Mouse (Mus musculus) liver, embryonic 15.5 days (tissue): ENCODE data around the gene Runx3. TPM values are rescaled to one million over a fixed set of nuclear protein-coding genes. Genes with fewer than 3 reads are reported as not detected.
A peak's percentile ranks its signal among the peaks of the same experiment; 100 is the strongest.

ENCODE experiments used
- ATAC-seq: fragments of 200-750 bp; cut with Nextera tagmentation; 2 replicates; pipeline ENCODE4 v1.8.0; 2017; ENCODE audit warnings: moderate number of reproducible peaks, mild to moderate bottlenecking, moderate library complexity; ENCODE audit not compliant: insufficient read depth
- H3K27ac ChIP-seq: fragments of 300-500 bp; sonication (generic); replicated peaks from 2 replicates; pipeline ENCODE4 v1.5.1; 2015; ENCODE audit warnings: mild to moderate bottlenecking, inconsistent platforms
- H3K27me3 ChIP-seq: fragments of 300-500 bp; sonication (generic); 2 replicates; pipeline ENCODE4 v1.6.1; 2015; ENCODE audit warnings: mild to moderate bottlenecking, inconsistent platforms
- H3K36me3 ChIP-seq: fragments of 300-500 bp; sonication (generic); replicated peaks from 2 replicates; pipeline ENCODE4 v1.6.1; 2015; ENCODE audit warnings: moderate library complexity, mild to moderate bottlenecking, inconsistent platforms
- H3K4me1 ChIP-seq: fragments of 300-500 bp; sonication (generic); replicated peaks from 2 replicates; pipeline ENCODE4 v1.6.1; 2015; ENCODE audit warnings: inconsistent platforms
- H3K4me2 ChIP-seq: fragments of 300-500 bp; sonication (generic); 2 replicates; pipeline ENCODE4 v1.6.1; 2015; ENCODE audit warnings: moderate library complexity, mild to moderate bottlenecking, inconsistent platforms
- H3K4me3 ChIP-seq: fragments of 300-500 bp; sonication (generic); replicated peaks from 2 replicates; pipeline ENCODE4 v1.5.1; 2015; ENCODE audit warnings: mild to moderate bottlenecking, inconsistent platforms
- H3K9ac ChIP-seq: fragments of 300-500 bp; sonication (generic); 2 replicates; pipeline ENCODE4 v1.6.1; 2015; ENCODE audit warnings: moderate library complexity, mild to moderate bottlenecking, inconsistent platforms
- H3K9me3 ChIP-seq: fragments of 300-500 bp; sonication (generic); replicated peaks from 2 replicates; pipeline ENCODE4 v1.6.1; 2016; ENCODE audit warnings: inconsistent platforms
- WGBS: fragments of 180-500 bp; shearing (Covaris S2); methylation state at CpG from one replicate; pipeline ENCODE4 v1.1.7; 2015; ENCODE audit warnings: mixed read lengths; ENCODE audit not compliant: insufficient replicate concordance; 5-methylcytosine and 5-hydroxymethylcytosine counted together
- polyA plus RNA-seq: library from polyadenylated mRNA; unstranded; fragments of >200 nt; fragmentation: Nextera tagmentation; extraction: Ambion mirVana; gene quantifications from 2 replicates; pipeline ENCODE4 v1.2.1, GENCODE M21; 2015

Gene Runx3
- polyA plus RNA-seq, 1 experiment from 2014 or later: 0.75 TPM

DNA sequence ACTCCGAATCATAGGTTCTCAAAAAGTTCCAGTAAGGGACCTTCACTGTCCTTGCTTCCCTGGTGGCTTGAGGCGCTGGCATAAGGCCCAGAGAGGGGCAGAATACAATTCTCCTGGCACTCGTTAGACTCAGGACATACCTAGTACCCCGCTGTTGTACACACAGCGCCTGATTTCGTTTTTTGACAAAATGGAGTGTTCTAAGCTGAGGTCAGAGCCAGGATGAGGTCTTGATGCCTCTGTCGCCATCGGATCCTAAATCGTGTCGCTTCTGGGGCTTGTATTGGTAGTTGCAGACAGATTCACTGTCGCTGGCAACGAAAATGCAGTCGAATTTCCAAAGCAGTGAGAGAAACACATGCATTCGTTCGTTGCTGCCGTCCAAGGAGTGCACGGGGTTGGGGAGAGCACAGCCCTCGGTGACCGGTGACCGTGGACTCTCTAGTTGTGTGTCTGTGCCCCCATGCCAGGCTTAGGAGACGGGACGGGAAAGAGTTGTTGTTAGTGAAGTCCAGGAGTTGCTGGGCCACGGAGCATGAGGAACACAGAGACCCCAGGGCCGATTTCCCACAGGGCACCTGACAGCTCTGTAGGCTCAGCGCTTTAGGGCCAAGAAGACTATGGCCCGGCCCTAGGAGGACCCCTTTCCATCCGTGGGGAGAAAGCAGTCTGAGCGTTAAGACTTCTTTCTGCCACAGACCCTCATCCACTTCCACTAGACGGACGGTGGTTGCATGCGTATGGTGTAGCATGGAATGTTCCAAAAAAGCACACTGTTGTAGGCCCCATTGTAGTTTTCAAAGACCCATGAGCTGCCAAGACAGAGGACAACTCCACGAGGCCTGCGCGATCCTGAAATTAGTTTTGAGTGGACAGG, 30.9 kb downstream of the Runx3 start:
- H3K27ac ChIP-seq: no peak overlapping the region
- WGBS: 49% methylated on average over 34 of the region's 34 CpGs
- peak overlapping the region; percentile 79; the same call in 1 of the 2 replicates for H3K4me2 ChIP-seq
- no peaks in the 10 kb centered on the region for H3K9me3 ChIP-seq
- no peaks in the 10 kb centered on the region for H3K36me3 ChIP-seq
- H3K4me1 ChIP-seq: peaks cover 29% of the 10 kb centered on the region
- no peak overlapping the region for H3K9ac ChIP-seq
- peak overlapping the region; percentile 57; the same call in 1 of the 2 replicates for H3K4me3 ChIP-seq
- no peak for ATAC-seq
- H3K27me3 ChIP-seq: peaks cover 100% of the 10 kb centered on the region

DNA sequence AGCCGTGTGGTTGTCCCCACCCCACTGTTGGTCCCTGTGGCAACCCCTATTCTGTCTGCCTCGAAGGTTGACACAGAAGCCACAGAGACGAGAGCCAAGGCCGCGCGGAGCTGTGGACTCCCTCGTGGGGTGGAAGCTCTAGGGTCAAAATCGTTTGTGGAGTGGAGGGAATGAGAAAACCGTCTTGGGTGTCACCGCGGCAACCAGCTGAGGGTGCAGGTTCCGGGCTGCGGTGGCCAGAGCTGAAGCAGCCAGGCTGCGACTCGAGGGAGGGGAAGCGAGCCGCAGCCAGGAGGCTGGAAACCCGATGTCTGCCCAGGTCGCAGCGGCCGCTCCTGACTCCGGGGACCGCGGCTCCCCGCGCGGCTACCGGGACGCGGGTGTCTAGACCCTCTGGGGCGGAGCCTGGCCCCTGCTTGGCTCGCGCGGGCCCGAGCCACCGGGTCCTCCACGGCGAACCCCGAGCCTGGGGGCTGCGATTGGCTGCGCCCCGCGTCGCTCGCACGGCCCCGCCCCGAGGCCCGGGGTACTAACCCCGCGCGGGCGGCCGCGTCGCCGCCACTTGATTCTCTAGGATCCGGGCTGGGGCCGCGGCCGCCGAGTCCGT, 31.6 kb downstream of the Runx3 start:
- peak; percentile 65 for ATAC-seq
- Histone ChIP-seq H3K4me1 (peaks cover 29% of the 10 kb centered on the region), H3K27me3 (peaks cover 100% of the 10 kb centered on the region), H3K9me3 (no peaks in the 10 kb centered on the region), H3K9ac (peak overlapping the region; percentile 40; the same call in 1 of the 2 replicates), H3K27ac (no peak overlapping the region), H3K36me3 (no peaks in the 10 kb centered on the region), H3K4me2 (peak overlapping the region; percentile 79), H3K4me3 (peak overlapping the region; percentile 57)
- 1% methylated on average over 62 of the region's 63 CpGs for WGBS

DNA sequence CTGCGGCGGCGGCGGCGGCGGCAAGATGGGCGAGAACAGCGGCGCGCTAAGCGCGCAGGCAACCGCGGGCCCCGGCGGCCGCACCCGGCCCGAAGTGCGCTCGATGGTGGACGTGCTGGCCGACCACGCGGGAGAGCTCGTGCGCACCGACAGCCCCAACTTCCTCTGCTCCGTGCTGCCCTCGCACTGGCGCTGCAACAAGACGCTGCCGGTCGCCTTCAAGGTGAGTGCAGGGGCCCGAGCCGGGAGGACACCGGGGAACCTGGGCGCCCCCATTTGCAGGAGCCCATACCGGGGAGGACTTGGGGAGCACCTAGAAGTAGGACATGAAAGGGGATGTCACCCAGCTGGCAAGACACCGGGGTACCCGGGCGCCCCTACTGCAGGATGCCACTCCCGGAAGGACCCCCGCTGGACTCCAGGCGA, 32.4 kb downstream of the Runx3 start:
- peak overlapping the region; percentile 40; the same call in 1 of the 2 replicates for H3K9ac ChIP-seq
- H3K4me1 ChIP-seq: peaks cover 29% of the 10 kb centered on the region
- ATAC-seq: 0 out of 2 replicates have a peak, but pooled peaks have one; percentile 16
- peak overlapping the region; percentile 57 for H3K4me3 ChIP-seq
- under 1% methylated on average over 45 of the region's 45 CpGs for WGBS
- H3K36me3 ChIP-seq: no peaks in the 10 kb centered on the region
- peaks cover 100% of the 10 kb centered on the region for H3K27me3 ChIP-seq
- no peaks in the 10 kb centered on the region for H3K9me3 ChIP-seq
- H3K27ac ChIP-seq: no peak overlapping the region
- peak overlapping the region; percentile 79 for H3K4me2 ChIP-seq

DNA sequence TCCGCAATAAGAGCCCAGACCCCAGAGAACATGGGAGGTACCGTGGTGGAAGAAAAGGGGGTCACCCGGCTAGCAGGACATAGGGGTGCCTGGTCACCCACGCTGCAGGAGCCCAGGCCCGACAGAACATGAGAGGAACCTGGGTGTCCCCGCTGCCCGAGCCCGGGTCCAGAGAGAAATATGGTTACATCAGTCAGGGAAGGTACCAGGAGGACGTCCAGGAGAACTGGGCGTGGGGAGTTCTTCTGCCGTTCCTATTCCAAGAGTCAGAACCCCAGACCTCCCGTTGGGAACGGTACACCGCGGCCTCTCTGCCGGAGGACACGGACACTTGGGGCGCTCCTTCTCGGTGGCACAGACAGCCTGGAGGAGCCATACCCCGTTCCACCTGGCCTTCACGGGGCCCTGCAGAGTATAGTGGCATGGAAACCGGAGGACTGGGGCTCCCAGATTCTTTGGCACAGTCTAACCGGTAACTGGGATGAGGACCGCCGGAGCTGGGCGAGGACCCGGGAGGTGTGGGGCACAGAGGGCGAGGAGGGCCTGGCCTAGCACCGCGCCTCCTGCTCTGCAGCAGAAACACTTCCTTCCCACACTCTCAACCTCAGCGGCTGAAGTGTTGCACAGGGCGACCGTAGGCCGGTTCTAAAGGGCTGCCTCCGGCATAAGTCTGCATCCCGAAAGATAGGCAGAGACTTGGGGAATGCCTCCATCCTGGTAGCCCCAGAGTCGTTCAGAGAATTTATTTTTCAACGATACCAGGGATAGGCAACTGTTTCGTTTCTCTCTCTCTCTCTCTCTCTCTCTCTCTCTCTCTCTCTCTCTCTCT, 33.0 kb downstream of the Runx3 start:
- WGBS: under 1% methylated on average over 39 of the region's 39 CpGs
- Histone ChIP-seq H3K27ac (no peak overlapping the region), H3K9me3 (no peaks in the 10 kb centered on the region), H3K4me1 (peaks cover 34% of the 10 kb centered on the region), H3K9ac (peak overlapping the region; percentile 40; the same call in 1 of the 2 replicates), H3K36me3 (no peaks in the 10 kb centered on the region), H3K4me3 (peak overlapping the region; percentile 57), H3K27me3 (peaks cover 100% of the 10 kb centered on the region), H3K4me2 (peak overlapping the region; percentile 79)
- ATAC-seq: peak; percentile 40; the same call in 1 of the 2 replicates

DNA sequence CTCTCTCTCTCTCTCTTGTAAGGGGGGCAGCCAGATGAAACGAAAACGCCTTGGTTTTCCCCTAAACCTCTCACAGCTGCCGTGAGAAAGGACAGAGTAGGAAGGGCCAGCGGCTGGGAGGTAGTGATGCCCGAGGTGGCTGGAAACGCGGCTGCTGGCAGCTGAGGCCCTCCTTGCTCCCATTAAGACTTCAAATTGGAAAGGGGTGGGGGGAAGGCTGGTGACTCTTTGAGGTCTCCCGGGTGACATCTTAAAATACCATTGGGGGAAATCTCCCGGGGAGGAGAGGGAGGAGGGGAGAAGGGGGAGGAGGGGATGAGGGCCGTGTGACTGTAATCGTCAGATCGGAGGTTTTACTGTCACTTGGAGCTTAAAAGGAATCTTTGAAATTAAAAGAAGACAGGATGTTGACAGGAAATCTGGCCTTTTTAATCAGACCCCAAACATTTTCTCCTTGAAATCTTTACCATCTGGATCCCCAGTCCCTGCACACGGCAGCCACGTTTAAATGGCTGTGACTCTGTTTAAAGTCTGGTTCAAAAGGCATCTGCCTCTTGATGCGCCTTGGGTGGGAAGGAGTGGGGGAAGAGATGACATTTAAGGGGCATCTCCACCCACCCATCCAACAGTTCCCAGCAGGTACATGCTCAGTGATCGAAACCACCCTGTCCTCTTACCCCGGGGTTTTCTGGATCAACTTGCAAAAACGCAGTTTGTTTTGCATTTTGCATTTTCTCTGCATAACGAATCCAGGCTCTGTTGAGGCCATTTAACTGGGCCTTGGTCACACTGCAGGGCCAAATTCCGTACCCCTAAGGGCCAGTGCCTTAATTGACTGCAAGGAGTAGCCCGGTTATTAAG, 33.9 kb downstream of the Runx3 start:
- Histone ChIP-seq H3K4me3 (peak overlapping the region; percentile 57), H3K27me3 (peaks cover 100% of the 10 kb centered on the region)

DNA sequence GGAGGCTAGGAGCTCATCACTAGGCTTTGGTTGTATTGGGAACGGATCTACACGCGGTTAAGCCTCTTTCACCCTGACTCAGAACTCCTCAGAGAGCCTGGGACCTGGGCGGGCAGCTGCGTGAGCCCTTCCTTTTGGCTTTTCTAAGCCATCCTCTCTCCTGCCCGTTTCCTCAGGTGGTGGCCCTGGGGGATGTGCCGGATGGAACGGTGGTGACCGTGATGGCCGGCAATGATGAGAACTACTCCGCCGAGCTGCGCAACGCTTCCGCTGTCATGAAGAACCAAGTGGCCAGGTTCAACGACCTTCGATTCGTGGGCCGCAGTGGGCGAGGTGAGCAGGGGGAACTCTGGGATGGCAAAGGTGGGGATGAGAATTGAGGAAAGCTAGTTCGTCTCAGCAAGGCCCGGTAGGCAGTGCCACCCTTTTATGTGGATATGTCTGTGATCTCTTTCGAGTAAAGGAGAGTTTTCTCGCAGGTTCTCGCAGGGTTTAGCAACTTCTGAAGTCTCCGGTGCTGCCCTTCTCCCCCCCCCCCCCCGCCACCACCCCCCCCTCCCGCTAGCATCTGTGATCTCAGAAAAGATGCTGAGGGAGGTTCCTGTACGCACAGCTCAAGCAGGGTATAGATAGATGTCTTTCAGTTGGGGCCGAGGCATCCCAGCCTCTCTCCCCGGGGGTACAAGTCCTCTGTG, 34.8 kb downstream of the Runx3 start:
- H3K27me3 ChIP-seq: peaks cover 97% of the 10 kb centered on the region
- no peak overlapping the region for H3K4me3 ChIP-seq
- no peaks in the 10 kb centered on the region for H3K9me3 ChIP-seq
- H3K27ac ChIP-seq: no peak overlapping the region
- H3K36me3 ChIP-seq: no peaks in the 10 kb centered on the region
- H3K4me1 ChIP-seq: peaks cover 42% of the 10 kb centered on the region
- no peak overlapping the region for H3K9ac ChIP-seq
- WGBS: 55% methylated on average over 31 of the region's 31 CpGs
- H3K4me2 ChIP-seq: no peak overlapping the region
- no peak for ATAC-seq

More for the DNA sequence above, 33.9 kb downstream of the Runx3 start:
- H3K9me3 ChIP-seq: no peaks in the 10 kb centered on the region
- 15% methylated on average over 21 of the region's 21 CpGs for WGBS
- no peak overlapping the region for H3K27ac ChIP-seq
- no peaks in the 10 kb centered on the region for H3K36me3 ChIP-seq
- peaks cover 43% of the 10 kb centered on the region for H3K4me1 ChIP-seq
- peak overlapping the region; percentile 79 for H3K4me2 ChIP-seq
- ATAC-seq: no peak
- peak overlapping the region; percentile 27; the same call in 1 of the 2 replicates for H3K9ac ChIP-seq

DNA sequence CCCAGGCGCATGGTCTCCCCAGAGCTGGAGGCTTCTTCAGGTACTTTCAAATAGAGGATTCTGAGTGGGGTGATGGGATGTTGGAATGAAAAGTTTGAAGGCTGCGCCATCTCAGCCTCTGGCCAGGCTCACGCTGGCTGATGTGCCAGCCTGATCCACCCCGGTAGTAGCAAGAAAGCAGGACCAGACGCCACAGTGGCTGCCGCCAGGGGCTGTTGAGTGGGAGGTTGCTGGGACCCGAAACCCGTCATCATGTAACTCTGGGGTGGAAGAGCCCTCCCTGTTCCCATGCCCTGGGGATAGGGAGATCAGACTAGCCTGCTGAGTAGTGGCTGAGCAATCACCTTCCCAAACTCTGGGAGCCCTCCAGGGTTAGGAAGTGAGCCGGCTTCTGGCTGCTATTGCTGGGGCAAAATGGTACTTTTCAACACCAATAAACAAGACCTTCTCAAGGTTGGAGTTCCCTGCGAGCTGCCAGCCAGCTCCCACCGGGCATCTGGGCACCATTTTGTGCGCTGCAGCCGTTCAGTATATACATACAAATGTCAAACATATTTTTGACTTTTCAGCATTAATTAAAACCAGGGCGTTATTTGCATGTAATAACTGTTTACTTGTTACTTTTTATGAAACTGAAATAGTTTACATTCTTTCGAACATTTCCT, 35.5 kb downstream of the Runx3 start:
- Histone ChIP-seq H3K4me1 (peaks cover 39% of the 10 kb centered on the region), H3K27ac (no peak overlapping the region), H3K4me3 (no peak overlapping the region), H3K9ac (no peak overlapping the region), H3K27me3 (peaks cover 90% of the 10 kb centered on the region), H3K9me3 (no peaks in the 10 kb centered on the region), H3K36me3 (no peaks in the 10 kb centered on the region), H3K4me2 (no peak overlapping the region)
- 57% methylated on average over 15 of the region's 15 CpGs for whole genome bisulfite sequencing
- ATAC-seq: no peak

DNA sequence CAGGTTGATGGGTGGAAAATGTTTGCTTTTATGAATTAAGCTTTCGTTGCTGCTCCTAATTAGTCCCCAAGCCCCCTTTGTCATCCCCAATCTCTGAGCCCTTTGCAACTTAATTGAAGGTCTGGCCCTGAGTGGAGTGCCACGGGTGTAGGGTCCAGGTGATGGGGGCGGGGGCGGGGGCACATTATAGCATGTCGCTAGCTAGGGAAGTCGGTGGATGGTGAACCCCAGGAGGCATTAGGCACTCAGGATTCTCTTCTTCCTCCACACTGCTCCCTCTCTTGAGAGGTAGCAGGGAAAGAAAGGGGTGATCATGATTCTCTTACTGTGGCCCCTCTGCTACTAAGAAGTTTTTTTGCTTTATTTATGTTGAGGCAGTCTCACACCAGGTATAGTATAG, 36.1 kb downstream of the Runx3 start:
- H3K4me3 ChIP-seq: no peak overlapping the region
- 54% methylated on average over 6 of the region's 6 CpGs for WGBS
- H3K27me3 ChIP-seq: peaks cover 84% of the 10 kb centered on the region
- no peaks in the 10 kb centered on the region for H3K36me3 ChIP-seq
- H3K4me2 ChIP-seq: no peak overlapping the region
- ATAC-seq: no peak
- H3K9me3 ChIP-seq: no peaks in the 10 kb centered on the region
- no peak overlapping the region for H3K27ac ChIP-seq
- H3K9ac ChIP-seq: no peak overlapping the region
- peaks cover 39% of the 10 kb centered on the region for H3K4me1 ChIP-seq

DNA sequence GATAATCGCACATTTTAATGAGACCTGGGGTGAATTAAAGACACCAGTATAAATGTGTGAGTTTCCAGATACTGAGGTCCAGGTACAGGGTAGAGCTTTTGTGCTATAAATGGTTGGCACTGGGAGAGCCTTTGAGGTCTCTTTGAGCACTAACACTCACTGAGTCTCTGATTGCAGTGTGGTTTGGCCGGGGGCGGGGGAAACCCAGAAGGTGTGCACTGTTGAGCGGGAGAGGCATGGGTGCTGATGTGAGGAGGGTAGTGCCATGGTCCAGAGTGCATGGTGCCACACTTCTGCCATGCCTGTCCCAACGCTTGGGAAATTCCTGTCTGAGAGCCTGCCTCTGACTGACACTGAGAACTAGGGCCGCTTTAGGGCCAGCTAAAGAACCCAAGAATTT, 36.9 kb downstream of the Runx3 start:
- Histone ChIP-seq H3K4me3 (no peak overlapping the region), H3K36me3 (no peaks in the 10 kb centered on the region), H3K4me2 (no peak overlapping the region), H3K27ac (no peak overlapping the region), H3K9me3 (no peaks in the 10 kb centered on the region), H3K9ac (no peak overlapping the region), H3K27me3 (peaks cover 76% of the 10 kb centered on the region), H3K4me1 (peaks cover 33% of the 10 kb centered on the region)
- no peak for ATAC-seq
- 55% methylated on average over 6 of the region's 6 CpGs for WGBS
